Mouse (Mus musculus) urinary bladder, postnatal 14 days (tissue): ENCODE results near the gene Impg2.

ENCODE experiments used
- DNase-seq: peaks from one replicate; pipeline ENCODE4 v3.0.0; 2021; ENCODE audit warnings: low spot score

Gene Impg2

DNA sequence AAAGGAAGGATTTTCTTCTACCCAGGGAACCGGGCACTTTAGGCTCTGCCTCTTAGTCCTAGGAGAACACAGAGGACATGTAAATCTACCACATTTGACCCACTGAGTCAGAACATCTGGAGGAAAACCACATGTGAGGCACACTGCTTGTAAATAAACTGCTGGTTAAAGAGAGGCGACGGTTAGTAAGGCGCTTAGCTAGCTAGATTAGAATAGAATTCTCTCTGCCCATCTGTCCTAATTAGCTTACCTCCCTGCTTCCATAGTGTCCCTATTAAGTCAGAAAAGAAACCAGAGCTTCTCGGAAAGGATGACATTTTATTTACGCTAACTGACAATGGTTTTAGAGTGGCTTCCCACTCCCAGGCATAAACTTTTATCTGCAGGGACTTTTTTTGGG is at the start of gene Impg2:
Gene Impg2, plus strand, starts transcription at position 263 of the 400 bp plus-strand sequence.
- no peak for DNase-seq

DNA sequence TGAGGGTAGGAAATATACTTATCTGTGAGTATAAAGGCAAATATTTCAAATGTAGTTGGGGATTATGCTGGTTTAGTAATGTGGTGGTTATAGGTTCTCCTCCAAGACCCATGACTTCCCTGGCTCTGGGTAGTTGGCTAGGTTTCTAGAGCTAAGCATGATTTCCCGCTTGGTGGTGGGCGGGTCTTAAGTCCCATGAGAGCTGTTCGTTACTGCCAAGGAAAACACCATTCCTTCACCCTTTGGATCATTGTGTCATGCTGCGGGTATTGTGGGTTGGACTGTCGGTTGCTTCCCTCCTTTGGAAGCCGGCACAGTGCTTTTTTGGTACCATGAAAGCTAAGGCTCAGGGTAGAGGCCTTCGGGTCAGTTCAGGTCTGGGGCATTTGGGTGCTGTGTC is 40.6 kb upstream of the Impg2 start:
- DNase-seq = no peak

- DNase-seq = no peak
Observed at GRCm38 (mm10) chr16:56170247-56170646, 33.9 kb upstream of the Impg2 start.

- peak; percentile 10 for DNase-seq
Observed at GRCm38 (mm10) chr16:56175867-56176581, 28.1 kb upstream of the Impg2 start.

GRCm38 (mm10) chr16:56186863-56187262 is 17.2 kb upstream of the Impg2 start:
- DNase-seq = no peak

DNA sequence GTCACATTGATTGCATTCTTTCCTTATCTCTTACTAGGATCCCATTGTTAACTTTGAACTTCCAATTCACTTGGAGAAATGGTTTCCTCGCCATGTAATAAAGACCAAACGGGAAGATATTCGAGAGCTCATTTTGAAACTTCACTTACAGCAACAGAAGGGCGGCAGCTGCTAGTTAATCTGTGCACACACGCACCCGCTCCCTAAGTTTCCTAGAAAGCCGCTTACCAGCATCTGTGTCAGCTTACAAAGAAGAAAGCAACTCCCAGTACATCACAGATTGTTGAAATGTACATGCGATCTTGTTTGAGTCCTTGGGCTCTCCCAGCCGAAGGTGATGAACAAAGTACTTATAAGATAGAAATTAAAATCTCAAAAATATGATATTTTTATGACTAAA is 15.9 kb upstream of the Impg2 start:
- DNase-seq = no peak

DNA sequence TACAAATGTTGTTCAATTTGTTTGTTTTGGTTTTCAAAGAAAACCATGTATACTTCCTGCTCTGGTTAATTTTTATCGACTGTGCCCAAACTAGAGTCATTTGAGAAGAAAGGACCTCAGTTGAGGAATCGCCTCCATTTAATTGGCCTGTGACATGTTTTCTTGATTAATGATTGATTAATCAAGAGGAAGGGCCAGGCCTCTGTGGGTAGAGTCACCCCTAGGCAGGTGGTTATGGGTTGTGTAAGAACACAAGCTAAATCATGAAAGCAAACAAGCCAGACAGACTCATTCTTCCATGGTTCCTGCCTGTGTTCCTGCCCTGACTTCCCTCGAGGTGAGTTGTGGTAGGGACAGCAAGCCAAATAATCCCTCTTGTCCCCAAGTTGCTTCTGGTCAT is 8.6 kb downstream of the Impg2 start:
- no peak for DNase-seq

DNA sequence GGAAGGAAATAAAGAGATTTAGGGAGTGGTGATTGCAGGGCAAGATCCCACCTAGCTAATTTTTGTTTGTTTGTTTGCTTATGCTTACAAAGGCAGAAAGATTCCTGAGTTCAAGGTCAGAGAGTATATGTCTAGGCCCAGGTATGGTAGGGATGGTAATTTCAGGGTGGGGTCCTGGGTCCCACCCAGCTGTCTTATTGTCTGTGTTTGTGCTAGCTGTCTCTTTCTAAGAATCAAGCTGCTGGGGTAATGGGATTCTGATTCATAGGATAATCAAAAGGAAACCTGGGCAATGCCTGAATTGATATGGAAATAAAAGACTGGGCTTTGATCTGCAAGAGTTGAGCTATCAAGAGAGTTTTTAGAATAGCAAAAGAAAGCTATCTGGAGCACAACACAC is 23.6 kb downstream of the Impg2 start:
- DNase-seq = no peak

DNA sequence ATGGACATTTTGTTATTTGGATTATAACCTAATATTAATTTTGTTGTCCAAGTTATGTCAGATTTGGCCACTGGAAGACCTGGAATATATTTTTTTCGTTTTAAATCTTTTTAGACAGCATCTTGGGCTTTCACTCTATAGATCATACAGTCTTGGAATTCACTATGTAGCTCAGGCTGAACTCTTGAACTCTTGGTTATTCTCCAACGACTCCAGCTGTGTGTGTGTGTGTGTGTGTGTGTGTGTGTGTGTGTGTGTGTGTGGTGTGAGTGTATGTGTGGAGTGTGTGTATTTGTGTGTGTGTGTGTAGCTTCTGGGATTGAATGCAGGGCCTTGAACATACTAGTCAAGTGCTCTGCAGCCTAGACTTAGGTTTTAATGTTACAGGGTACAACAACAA is 25.3 kb downstream of the Impg2 start:
- DNase-seq = no peak

- no peak for DNase-seq
Observed at GRCm38 (mm10) chr16:56231300-56231699, 27.2 kb downstream of the Impg2 start.

- no peak for DNase-seq
Observed at GRCm38 (mm10) chr16:56232736-56233135, 28.6 kb downstream of the Impg2 start.

DNA sequence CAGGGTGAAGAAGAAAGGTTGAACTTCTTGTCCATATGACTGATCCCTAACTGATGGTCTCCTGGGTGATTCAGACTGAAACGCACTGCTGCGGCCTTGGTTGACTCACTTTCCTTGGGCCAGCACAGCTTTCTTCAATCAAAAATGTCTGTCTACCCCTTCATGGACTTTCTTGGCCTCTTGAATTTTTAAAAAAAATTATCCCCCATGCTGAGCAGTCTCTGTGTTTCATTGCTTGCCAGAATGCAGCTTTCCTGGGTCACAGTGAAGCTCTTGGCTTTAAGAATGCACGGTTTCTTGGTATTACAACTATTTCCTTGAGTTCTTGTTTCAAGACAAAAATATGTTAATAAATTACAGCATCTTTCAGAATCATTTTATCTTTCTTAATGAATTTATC is 41.9 kb downstream of the Impg2 start:
- DNase-seq = no peak

DNA sequence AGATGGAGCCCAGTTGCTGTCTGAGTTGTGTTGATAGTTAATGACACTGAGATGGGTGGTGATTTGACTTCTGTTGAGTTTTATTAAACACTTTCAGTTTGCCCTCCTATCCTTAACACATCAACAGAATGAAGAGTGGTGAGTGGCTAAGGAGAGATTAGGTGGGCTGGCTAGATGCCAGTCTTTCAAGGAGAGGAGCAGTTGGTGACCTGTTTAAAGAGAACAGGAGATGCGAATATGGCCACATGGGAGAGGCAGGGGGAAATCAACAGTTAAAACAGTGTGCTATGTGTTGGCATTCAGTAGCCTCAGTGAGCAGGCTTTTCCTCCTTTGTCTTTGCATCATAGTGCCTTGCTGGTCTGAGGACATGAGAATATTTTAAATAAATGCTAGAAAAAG is 69.8 kb downstream of the Impg2 start:
- no peak for DNase-seq

- DNase-seq = no peak
Observed at GRCm38 (mm10) chr16:56279060-56279459, 74.9 kb downstream of the Impg2 start.

DNA sequence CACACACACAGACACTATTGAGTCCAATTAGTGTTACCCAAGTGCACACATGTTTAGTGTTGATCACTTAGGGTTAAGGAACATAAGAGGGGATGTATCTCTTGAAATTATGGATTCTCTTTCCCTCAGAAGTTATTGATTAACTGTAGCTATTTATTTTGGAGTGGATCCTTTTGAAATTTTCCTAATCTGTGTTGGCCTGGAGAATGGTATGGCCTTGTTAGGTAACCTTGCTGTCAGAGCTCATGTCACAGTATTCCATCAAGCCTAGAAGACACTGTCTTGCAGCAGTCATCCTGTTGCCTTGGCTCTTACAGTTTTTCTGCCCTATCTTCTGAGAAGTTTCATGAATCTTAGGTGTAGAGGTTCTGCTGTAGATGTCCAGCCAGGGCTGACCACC is 75.6 kb downstream of the Impg2 start:
- DNase-seq = no peak

DNA sequence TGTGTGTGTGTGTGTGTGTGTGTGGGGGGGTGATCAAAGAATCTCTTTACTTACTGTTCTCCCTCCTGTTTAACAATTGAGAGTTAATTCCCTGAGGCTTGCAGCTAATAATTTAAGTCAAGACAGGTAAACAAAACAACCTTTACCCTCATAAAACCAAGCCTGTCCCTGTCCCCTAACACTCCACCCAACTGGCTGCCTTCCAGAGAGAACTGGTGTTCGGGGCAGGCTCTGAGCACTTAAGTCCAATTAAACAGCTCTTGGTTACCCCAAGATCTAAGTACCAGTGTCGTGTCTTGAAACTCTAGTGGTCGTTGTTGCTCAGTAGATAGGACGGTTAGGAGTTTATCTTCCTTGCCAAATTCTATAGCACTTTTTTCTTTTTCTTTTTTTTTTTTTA is 77.2 kb downstream of the Impg2 start:
- DNase-seq = peak; percentile 18

DNA sequence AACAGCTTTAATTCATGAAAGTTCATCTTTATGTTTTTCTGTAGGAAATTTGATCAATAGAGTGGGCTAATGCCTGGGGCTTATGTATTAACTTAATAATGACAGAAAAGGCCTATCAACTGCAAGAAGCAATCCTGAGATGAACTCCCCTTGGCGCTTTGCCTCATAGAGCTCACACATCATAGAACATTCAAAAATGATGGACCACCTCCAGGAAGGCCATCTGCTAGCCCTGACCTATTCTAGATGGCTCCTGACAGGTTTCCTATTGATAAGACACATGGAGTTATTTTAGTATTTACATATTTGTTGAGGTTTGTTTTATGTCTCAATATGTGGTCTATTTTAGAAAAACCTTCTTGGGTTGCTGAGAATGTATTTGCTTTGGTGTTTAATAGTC is 79.2 kb downstream of the Impg2 start:
- DNase-seq = no peak

DNA sequence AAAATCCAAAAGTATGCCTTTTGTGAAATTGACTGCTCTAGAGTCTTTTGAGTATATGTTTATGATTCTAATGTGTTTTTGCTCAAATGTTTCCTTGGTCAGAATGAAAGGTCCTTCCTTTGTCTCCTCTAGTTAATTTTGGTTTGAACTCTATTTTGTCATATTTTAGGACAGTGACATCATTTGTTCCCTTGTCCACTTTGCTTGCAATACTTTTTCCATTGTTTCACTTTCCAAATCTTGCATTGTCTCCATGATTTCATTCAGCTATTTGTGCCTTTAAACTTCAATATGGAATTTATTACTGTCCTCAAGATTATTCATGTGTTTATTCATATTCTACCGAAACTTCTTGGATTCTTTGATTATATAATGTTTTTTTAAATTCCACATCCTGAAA is 79.8 kb downstream of the Impg2 start:
- no peak for DNase-seq

DNA sequence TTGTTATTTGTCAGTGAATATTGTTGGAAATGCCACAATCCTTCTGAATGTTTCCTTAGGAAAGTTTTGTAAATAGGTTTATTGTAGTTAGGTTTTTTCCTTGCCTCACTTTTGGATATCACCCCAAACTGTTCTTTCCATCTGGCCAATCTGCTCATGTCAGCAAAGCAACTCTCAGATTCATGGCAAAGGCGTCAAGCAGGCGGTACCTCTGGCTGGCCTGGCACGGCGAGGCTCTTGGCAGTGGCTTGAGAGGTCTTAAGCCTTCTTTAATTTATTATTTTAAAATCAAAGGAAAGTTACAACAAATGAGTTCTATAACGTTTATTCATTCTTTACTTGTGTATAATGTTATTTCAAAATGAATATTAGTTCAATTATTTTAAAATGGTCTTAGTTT is 82.0 kb downstream of the Impg2 start:
- DNase-seq = no peak

GRCm38 (mm10) chr16:56286977-56287376 is 82.9 kb downstream of the Impg2 start:
- no peak for DNase-seq

- no peak for DNase-seq
Observed at GRCm38 (mm10) chr16:56294887-56295286, 90.8 kb downstream of the Impg2 start.

- DNase-seq = no peak
Observed at GRCm38 (mm10) chr16:56295888-56296648, 92.0 kb downstream of the Impg2 start.

- no peak for DNase-seq
Observed at GRCm38 (mm10) chr16:56298248-56298647, 94.1 kb downstream of the Impg2 start.

DNA sequence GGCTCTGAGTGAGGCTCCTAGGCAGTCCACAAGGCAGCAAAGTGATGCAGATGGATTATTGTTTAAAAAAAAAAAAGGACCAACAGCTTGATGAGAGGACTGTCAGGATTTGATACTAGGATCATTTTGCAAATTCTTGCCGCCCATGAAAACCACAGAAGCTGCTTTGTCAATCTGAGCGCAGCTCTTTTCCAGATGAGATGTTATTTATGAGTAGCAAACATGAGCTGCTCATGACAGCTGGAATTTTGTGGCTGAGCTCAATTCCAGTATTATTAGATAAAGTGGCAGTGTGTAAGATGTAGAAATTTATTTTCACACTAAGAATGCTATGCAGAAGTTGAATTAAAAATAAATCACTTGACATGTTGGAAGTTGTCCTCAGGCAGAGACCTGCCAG is 94.7 kb downstream of the Impg2 start:
- DNase-seq = no peak
